Mouse (Mus musculus): ENCODE measurements around the gene Rasa3.

DNA sequence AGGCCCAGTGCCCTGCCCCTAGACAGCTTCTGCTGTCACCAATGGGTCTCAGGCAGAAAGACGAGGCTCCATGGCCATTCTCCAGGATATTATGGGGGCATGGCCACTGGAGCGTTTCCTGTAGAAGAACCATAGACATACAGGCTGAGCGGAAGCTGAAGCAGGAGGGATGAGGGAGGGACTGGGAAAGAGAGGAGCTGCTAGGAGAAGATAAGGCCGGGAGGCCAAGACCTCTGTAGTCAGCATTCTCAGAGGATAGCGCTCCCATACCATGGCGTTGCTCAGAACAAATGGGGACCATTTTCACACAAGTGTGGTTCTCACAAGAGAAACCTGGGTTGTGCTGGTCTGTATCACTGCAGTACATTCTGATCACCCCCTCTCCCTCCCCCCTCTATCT, 88.3 kb downstream of the Rasa3 start:
- TF ChIP-seq CTCF (conservative IDR thresholded peaks at IDR 0.05; ENCODE audit: low read length) (no peak), NANOG (IDR thresholded peaks at IDR 0.05; ENCODE audit: borderline replicate concordance, low read length) (no peak)
